Mouse (Mus musculus): ENCODE measurements around the gene Fes. TPM values are rescaled to one million over a fixed set of nuclear protein-coding genes. Genes with fewer than 3 reads are reported as not detected.

Fes gene
- polyA plus RNA-seq, 1 experiment from 2014 or later = 18.3 TPM

DNA sequence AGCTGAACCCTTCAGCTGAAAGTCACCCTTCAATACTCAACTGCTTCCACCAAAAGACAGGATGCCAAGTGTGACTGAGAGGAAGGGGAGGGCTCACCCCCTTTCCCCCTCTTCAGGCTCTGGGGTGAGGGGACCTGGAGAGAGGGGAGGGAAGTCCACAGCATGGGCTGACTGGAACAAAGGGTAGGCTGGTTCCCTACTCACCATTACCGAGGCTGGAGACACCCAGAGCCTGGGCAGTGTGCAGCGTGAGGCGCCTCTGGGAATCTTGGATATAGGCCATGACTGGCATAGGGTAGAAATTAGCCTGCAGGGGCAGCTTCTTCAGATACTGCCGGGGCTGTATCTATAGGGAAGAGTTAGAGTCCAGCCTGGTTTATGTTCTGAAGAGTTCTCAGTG is 29.7 kb downstream of the Fes start:
- Histone ChIP-seq H3K36me3 (ENCODE audit: insufficient read depth, low read length) (peaks cover 49% of the 10 kb centered on the region), H3K4me3 (ENCODE audit: low read length) (no peak overlapping the region), H3K9ac (replicated peaks; ENCODE audit: low read length) (no peak overlapping the region), H3K27me3 (ENCODE audit: insufficient read depth, low read length) (no peaks in the 10 kb centered on the region), H3K27ac (ENCODE audit: low read length) (no peak overlapping the region), H3K9me3 (ENCODE audit: low read length) (no peaks in the 10 kb centered on the region), H3K4me1 (ENCODE audit: insufficient read depth, low read length) (no peaks in the 10 kb centered on the region), H3K4me2 (replicated peaks; ENCODE audit: low read depth, low read length) (no peak overlapping the region)
- 84% methylated on average over 4 of the region's 4 CpGs for WGBS
- ATAC-seq (ENCODE audit: low FRiP score, low TSS enrichment) = no peak

DNA sequence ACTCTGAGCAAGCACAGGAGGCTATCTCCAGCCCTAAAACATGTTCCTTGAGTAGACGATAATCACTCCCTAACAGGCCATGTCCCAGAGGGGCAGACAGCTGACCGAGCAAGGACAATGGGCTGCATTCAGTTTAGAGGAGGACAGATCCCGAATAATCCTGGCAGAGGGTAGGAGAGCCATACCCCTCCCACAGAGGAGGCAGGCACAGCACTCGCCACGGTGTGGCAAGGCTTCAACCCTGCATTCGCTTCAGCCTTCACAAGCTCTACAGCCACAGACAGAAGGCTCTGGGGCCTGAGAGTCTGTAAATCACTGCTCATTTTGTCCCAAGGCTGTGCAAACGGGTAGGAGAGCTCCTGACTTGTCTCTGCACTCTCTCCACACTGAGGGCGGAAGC is 30.6 kb downstream of the Fes start:
- H3K4me3 ChIP-seq (ENCODE audit: low read length) = no peak overlapping the region
- H3K27ac ChIP-seq (ENCODE audit: low read length) = no peak overlapping the region
- WGBS = 56% methylated on average over 8 of the region's 8 CpGs
- ATAC-seq (ENCODE audit: low FRiP score, low TSS enrichment) = no peak
- H3K9me3 ChIP-seq (ENCODE audit: low read length) = no peaks in the 10 kb centered on the region
- H3K4me2 ChIP-seq (replicated peaks; ENCODE audit: low read depth, low read length) = no peak overlapping the region
- H3K27me3 ChIP-seq (ENCODE audit: insufficient read depth, low read length) = no peaks in the 10 kb centered on the region
- no peaks in the 10 kb centered on the region for H3K4me1 ChIP-seq (ENCODE audit: insufficient read depth, low read length)
- no peak overlapping the region for H3K9ac ChIP-seq (replicated peaks; ENCODE audit: low read length)
- H3K36me3 ChIP-seq (ENCODE audit: insufficient read depth, low read length) = peaks cover 46% of the 10 kb centered on the region

DNA sequence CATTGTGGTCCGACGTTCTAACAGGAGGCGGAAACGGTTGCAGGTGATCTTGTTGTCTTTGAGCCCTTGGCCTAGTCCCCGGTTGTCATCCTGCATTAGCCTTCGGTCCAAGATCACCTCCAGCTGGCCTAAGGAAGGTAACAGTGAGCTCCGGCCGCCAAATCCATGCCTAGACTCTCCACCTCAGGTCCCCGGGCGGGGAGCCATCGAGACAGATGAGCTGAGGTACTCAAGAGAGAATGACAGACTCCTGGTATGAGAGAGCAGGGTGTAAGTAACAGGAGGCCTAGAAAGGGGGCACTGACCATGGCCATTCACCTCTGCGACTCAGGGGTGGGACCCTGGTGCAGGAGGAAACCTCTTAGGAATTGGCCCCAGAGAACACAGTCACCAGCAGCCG is 31.4 kb downstream of the Fes start:
- Histone ChIP-seq H3K36me3 (ENCODE audit: insufficient read depth, low read length) (peaks cover 42% of the 10 kb centered on the region), H3K4me2 (replicated peaks; ENCODE audit: low read depth, low read length) (no peak overlapping the region), H3K9me3 (ENCODE audit: low read length) (no peaks in the 10 kb centered on the region), H3K4me1 (ENCODE audit: insufficient read depth, low read length) (no peaks in the 10 kb centered on the region), H3K27me3 (ENCODE audit: insufficient read depth, low read length) (no peaks in the 10 kb centered on the region), H3K4me3 (ENCODE audit: low read length) (no peak overlapping the region), H3K9ac (replicated peaks; ENCODE audit: low read length) (no peak overlapping the region), H3K27ac (ENCODE audit: low read length) (no peak overlapping the region)
- 89% methylated on average over 13 of the region's 13 CpGs for WGBS
- ATAC-seq (ENCODE audit: low FRiP score, low TSS enrichment) = no peak

DNA sequence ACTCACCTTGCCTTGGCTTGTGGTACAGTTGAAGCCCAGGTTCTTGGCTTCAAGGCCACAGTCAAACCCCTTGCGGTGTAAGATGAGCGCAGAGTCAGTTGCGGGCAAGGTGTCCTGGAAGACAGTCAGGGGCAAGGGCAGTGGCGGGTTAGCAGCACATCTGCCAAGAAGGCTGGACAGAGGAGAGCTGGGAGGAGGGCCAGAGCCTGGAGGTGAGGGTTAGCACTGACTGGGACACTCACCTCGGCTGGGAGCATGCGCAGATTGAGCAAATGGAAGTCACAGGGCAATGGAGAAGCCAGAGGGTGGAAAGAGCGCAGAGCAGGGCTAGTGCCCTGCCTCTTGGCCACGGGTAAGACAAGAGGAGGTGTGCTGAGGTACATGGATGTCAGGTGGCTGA is 34.8 kb downstream of the Fes start:
- H3K9me3 ChIP-seq (ENCODE audit: low read length) = no peaks in the 10 kb centered on the region
- no peak overlapping the region for H3K9ac ChIP-seq (replicated peaks; ENCODE audit: low read length)
- 0 out of 2 replicates have a peak, but pooled peaks cover 4% of the 10 kb centered on the region for H3K4me1 ChIP-seq (ENCODE audit: insufficient read depth, low read length)
- WGBS = 91% methylated on average over 8 of the region's 8 CpGs
- ATAC-seq (ENCODE audit: low FRiP score, low TSS enrichment) = no peak
- H3K27me3 ChIP-seq (ENCODE audit: insufficient read depth, low read length) = no peaks in the 10 kb centered on the region
- no peak overlapping the region for H3K4me2 ChIP-seq (replicated peaks; ENCODE audit: low read depth, low read length)
- H3K27ac ChIP-seq (ENCODE audit: low read length) = no peak overlapping the region
- H3K4me3 ChIP-seq (ENCODE audit: low read length) = no peak overlapping the region
- H3K36me3 ChIP-seq (ENCODE audit: insufficient read depth, low read length) = peaks cover 28% of the 10 kb centered on the region

DNA sequence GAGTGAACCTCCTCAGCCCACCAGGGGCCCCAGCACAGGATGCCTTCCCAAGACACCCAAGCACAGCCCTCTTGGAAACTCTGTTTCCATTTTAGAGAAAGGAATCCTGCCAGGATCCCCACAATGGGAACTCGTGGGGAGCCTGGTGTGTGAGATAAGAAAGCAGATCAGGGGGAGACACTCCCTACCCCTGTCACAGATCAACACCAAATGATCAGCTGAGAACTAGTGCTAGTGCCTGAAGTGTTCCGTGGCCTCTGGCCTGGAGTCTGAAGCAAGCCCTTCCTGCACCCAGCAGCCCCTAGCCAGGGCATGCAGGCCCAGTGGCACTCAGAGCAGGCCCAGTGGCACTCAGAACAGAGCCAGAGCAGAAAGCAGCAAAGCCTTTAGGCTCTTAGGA is 36.9 kb downstream of the Fes start:
- no peak overlapping the region for H3K4me3 ChIP-seq (ENCODE audit: low read length)
- 78% methylated on average over 2 of the region's 2 CpGs for WGBS
- H3K4me2 ChIP-seq (replicated peaks; ENCODE audit: low read depth, low read length) = no peak overlapping the region
- H3K36me3 ChIP-seq (ENCODE audit: insufficient read depth, low read length) = peaks cover 28% of the 10 kb centered on the region
- no peaks in the 10 kb centered on the region for H3K9me3 ChIP-seq (ENCODE audit: low read length)
- no peaks in the 10 kb centered on the region for H3K27me3 ChIP-seq (ENCODE audit: insufficient read depth, low read length)
- peaks cover 12% of the 10 kb centered on the region; the same call in 1 of the 2 replicates for H3K4me1 ChIP-seq (ENCODE audit: insufficient read depth, low read length)
- H3K27ac ChIP-seq (ENCODE audit: low read length) = no peak overlapping the region
- no peak for ATAC-seq (ENCODE audit: low FRiP score, low TSS enrichment)
- H3K9ac ChIP-seq (replicated peaks; ENCODE audit: low read length) = no peak overlapping the region

DNA sequence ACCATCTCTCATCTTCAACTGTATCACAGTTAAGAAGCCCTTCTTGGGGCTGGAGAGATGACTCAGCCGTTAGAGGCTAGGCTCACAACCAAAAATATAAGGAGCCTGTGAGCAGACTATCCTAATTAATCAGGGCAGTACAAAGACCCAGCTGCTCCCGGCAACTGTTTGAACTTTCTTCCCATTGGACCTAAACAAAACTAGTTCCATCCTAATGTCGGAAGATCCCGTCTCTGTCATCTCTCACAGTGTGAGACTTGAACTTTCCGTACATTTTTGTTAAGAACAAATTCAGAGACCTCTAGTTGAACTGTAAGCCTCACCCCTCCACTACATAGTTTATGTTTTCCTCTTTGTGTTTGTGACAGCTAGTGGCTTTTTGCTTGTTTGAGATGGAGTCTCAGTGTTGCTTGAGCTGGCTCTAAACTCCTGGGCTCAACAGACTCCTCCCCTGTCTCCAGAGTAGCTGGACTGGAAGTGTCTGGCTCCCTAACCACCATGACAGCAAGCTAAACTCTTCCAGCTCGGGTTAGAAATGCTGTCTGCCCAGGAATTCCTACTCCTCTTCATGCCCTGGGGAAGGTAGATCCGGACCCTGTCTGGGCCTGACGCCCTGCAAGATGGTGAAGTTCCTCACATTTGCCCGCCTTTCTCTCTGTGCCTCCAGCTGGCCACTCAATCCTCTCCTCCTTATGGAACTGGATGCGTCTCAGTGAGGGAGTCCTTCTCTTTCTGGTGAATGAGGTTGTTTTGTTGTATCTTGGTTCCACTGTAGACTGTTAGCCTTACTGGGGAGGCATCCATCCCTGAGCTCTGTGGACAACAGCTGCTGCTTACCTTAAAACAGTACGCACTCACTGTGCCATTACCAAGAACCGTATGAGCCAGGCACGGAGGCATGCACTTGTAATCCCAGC is 39.8 kb downstream of the Fes start:
- peaks cover 20% of the 10 kb centered on the region; the same call in 1 of the 2 replicates for H3K36me3 ChIP-seq (ENCODE audit: insufficient read depth, low read length)
- no peak overlapping the region; the same call in 1 of the 2 replicates for H3K9ac ChIP-seq (replicated peaks; ENCODE audit: low read length)
- H3K9me3 ChIP-seq (ENCODE audit: low read length) = no peaks in the 10 kb centered on the region
- no peak overlapping the region for H3K4me3 ChIP-seq (ENCODE audit: low read length)
- peaks cover 18% of the 10 kb centered on the region for H3K4me1 ChIP-seq (ENCODE audit: insufficient read depth, low read length)
- no peak overlapping the region for H3K4me2 ChIP-seq (replicated peaks; ENCODE audit: low read depth, low read length)
- 56% methylated on average over 13 of the region's 13 CpGs for WGBS
- no peaks in the 10 kb centered on the region for H3K27me3 ChIP-seq (ENCODE audit: insufficient read depth, low read length)
- peak; percentile 49 for ATAC-seq (ENCODE audit: low FRiP score, low TSS enrichment)
- H3K27ac ChIP-seq (ENCODE audit: low read length) = peak overlapping the region; percentile 79

DNA sequence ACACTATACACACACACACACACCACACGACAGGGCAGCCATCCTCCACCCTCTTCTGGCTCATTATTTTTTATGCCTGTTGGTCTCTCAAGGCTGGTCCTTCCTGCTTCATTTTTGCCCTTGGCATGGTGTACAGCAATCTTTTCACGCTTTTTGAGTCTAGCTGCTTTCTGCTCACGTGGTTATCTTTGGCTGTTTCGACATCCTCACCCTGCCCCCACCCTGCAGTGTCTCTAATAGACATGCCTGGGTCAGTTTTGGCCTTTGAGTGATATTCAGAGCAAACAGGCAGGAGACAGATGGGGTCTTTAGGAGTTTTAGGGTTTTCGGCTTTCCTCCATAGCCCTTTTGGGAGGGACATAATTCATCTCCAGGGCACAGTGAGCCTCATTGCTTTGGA is 40.9 kb downstream of the Fes start:
- no peak for ATAC-seq (ENCODE audit: low FRiP score, low TSS enrichment)
- H3K4me1 ChIP-seq (ENCODE audit: insufficient read depth, low read length) = peaks cover 22% of the 10 kb centered on the region
- no peak overlapping the region for H3K4me2 ChIP-seq (replicated peaks; ENCODE audit: low read depth, low read length)
- 70% methylated on average over 5 of the region's 5 CpGs for WGBS
- no peak overlapping the region for H3K9ac ChIP-seq (replicated peaks; ENCODE audit: low read length)
- peak overlapping the region; percentile 72; the same call in 1 of the 2 replicates for H3K27ac ChIP-seq (ENCODE audit: low read length)
- H3K9me3 ChIP-seq (ENCODE audit: low read length) = no peaks in the 10 kb centered on the region
- H3K27me3 ChIP-seq (ENCODE audit: insufficient read depth, low read length) = no peaks in the 10 kb centered on the region
- peaks cover 16% of the 10 kb centered on the region; the same call in 1 of the 2 replicates for H3K36me3 ChIP-seq (ENCODE audit: insufficient read depth, low read length)
- H3K4me3 ChIP-seq (ENCODE audit: low read length) = no peak overlapping the region

DNA sequence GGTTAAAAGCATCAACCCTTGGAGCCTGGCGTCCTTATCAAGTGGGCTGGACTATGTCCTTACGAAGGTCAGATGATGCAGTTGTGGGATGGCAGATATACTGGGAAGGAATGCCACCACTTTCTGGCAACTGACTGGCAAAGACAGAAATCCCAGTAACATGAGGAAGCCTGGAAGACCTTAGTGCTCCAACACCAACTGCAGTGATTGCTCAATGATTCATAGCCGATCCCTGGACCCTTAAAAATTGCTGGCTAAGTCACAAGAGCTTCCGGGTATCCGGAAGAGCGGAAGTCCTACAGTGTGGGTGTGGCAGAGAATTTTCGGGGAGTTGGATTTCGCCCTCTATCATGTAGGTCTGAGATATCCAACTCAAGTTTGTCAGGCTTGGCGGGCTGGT is 41.6 kb downstream of the Fes start:
- WGBS = 85% methylated on average over 9 of the region's 9 CpGs
- no peak overlapping the region for H3K4me2 ChIP-seq (replicated peaks; ENCODE audit: low read depth, low read length)
- no peak overlapping the region for H3K27ac ChIP-seq (ENCODE audit: low read length)
- H3K27me3 ChIP-seq (ENCODE audit: insufficient read depth, low read length) = no peaks in the 10 kb centered on the region
- H3K9ac ChIP-seq (replicated peaks; ENCODE audit: low read length) = no peak overlapping the region
- peaks cover 23% of the 10 kb centered on the region for H3K4me1 ChIP-seq (ENCODE audit: insufficient read depth, low read length)
- ATAC-seq (ENCODE audit: low FRiP score, low TSS enrichment) = no peak
- H3K9me3 ChIP-seq (ENCODE audit: low read length) = no peaks in the 10 kb centered on the region
- H3K4me3 ChIP-seq (ENCODE audit: low read length) = no peak overlapping the region
- H3K36me3 ChIP-seq (ENCODE audit: insufficient read depth, low read length) = peaks cover 13% of the 10 kb centered on the region; the same call in 1 of the 2 replicates

DNA sequence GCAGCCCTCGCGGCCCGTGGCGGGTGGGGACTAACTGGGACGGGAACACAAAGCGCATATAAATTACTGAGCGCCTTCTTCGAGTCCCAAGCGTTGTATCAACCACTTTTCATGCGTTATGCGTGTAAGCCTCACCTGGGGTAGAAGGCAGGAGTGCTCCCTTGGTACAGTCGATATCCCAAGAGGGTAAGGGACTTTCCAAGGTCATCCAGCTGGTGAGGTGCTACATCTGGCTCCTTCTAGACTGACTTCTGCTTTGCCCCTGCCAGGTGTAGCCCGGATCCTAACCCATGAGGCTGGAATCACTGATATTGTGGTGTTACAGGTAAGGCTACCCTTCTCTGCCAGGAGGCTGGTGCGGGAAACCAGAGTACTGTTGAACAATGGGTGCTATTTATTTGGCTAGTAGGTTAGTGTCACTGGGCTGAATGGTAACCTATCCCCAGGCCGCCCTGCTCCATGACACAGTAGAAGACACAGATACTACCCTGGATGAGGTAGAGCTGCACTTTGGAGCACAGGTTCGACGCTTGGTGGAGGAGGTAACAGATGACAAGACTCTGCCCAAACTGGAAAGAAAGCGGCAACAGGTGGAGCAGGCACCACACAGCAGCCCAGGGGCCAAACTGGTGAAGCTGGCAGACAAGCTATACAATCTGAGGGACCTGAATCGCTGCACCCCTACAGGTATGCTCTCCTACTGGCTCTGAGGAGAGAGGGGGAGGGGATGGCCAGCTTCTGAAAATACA is 44.3 kb downstream of the Fes start:
- WGBS = 27% methylated on average over 19 of the region's 19 CpGs
- Histone ChIP-seq H3K27ac (ENCODE audit: low read length) (peak overlapping the region; percentile 67; the same call in 1 of the 2 replicates), H3K36me3 (ENCODE audit: insufficient read depth, low read length) (peaks cover 3% of the 10 kb centered on the region; the same call in 1 of the 2 replicates), H3K27me3 (ENCODE audit: insufficient read depth, low read length) (no peaks in the 10 kb centered on the region), H3K4me2 (replicated peaks; ENCODE audit: low read depth, low read length) (peak overlapping the region; percentile 73), H3K9ac (replicated peaks; ENCODE audit: low read length) (peak overlapping the region; percentile 91), H3K4me3 (ENCODE audit: low read length) (peak overlapping the region; percentile 66), H3K9me3 (ENCODE audit: low read length) (no peaks in the 10 kb centered on the region), H3K4me1 (ENCODE audit: insufficient read depth, low read length) (peaks cover 41% of the 10 kb centered on the region)
- ATAC-seq (ENCODE audit: low FRiP score, low TSS enrichment) = no peak
